In the genomic region with DNA sequence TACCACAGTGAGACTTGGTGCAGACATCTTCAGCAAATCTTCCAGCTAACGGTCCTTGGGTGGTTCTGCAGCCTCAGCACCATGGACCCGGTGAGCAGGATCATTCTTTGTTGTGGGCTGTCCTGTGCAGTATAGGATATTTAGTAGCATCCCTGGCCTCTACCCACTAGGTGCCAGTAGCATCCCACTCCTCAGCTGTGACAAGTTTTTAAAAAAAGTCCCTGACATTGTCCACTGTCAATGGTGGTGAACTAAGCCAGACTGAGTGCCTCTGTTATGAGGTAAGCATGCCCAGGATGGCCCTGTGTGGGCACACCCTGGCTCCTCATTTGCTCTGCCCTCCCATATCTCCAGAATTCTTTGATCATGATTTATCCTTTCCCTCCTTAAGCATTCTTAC, we compare ENCODE assay signal across 13 mouse cellular contexts. TPM values are rescaled to one million over a fixed set of nuclear protein-coding genes. Genes with fewer than 3 reads are reported as not detected.
DNase-seq lines count a peak whose midpoint lies in the region; ATAC-seq and TF ChIP-seq lines count a peak whose summit lies in the region.
"Had no signal": no experiment of that assay in that cellular context is flagged by ENCODE, and none has a peak within 500 bp of the region (broad histone marks: within the 10 kb centered on the region; RNA-seq: fewer than 3 reads in every experiment).

No protein-coding gene starts in this region.

- no peaks in the 10 kb centered on the region for H3K9me3 ChIP-seq in forebrain, embryonic 13.5 days (replicated peaks)
- no peaks in the 10 kb centered on the region for H3K9me3 ChIP-seq in forebrain, embryonic 11.5 days (ENCODE audit: control insufficient read depth, low read length)
- H3K9me3 ChIP-seq in lung, embryonic 14.5 days (ENCODE audit: low read depth, low read length): no peaks in the 10 kb centered on the region
- no peaks in the 10 kb centered on the region for H3K9me3 ChIP-seq in forebrain, postnatal 0 days (ENCODE audit: low read length)
- H3K9me3 ChIP-seq: heart, embryonic 10.5 days had no signal

- peak; percentile 50 for TF ChIP-seq CTCF in lung, embryonic 14.5 days (IDR thresholded peaks at IDR 0.05; ENCODE audit: low read depth)
- no peak for TF ChIP-seq CTCF in lung, adult 2 months (IDR thresholded peaks at IDR 0.05; ENCODE audit: insufficient read depth, low read length)
- peak; percentile 69 for TF ChIP-seq CTCF in forebrain, postnatal 0 days (IDR thresholded peaks at IDR 0.05; ENCODE audit: low read depth)

- peaks cover 14% of the 10 kb centered on the region for H3K4me1 ChIP-seq in forebrain, embryonic 13.5 days
- H3K4me1 ChIP-seq in forebrain, embryonic 11.5 days (replicated peaks; ENCODE audit: control insufficient read depth, insufficient read depth, low read length): peaks cover 2% of the 10 kb centered on the region; the same call in 1 of the 2 replicates
- H3K4me1 ChIP-seq in lung, embryonic 14.5 days (ENCODE audit: insufficient read depth): peaks cover 9% of the 10 kb centered on the region; the same call in 1 of the 2 replicates
- H3K4me1 ChIP-seq in lung, adult 2 months (ENCODE audit: control insufficient read depth, insufficient read depth, low read length): peaks cover 6% of the 10 kb centered on the region; the same call in 1 of the 2 replicates
- 0 out of 2 replicates have a peak, but pooled peaks cover 5% of the 10 kb centered on the region for H3K4me1 ChIP-seq in forebrain, postnatal 0 days (ENCODE audit: insufficient read depth)

- H3K9ac ChIP-seq in forebrain, embryonic 13.5 days: no peak overlapping the region
- H3K9ac ChIP-seq in forebrain, embryonic 11.5 days (ENCODE audit: low read length): no peak overlapping the region
- H3K9ac ChIP-seq in lung, embryonic 14.5 days: no peak overlapping the region
- H3K9ac ChIP-seq in forebrain, postnatal 0 days: no peak overlapping the region

- H3K4me3 ChIP-seq in forebrain, embryonic 13.5 days: no peak overlapping the region
- no peak overlapping the region for H3K4me3 ChIP-seq in forebrain, embryonic 11.5 days (ENCODE audit: low read depth, low read length)
- H3K4me3 ChIP-seq in lung, embryonic 14.5 days (ENCODE audit: low read depth, low read length): no peak overlapping the region
- no peak overlapping the region for H3K4me3 ChIP-seq in lung, adult 2 months (replicated peaks; ENCODE audit: extremely low read depth, low read depth, low read length)
- no peak overlapping the region for H3K4me3 ChIP-seq in forebrain, postnatal 0 days (ENCODE audit: low read depth, low read length)
- H3K4me3 ChIP-seq: heart, embryonic 10.5 days had no signal

- no peak for TF ChIP-seq POLR2A in lung, adult 2 months (IDR thresholded peaks at IDR 0.05; ENCODE audit: borderline replicate concordance, extremely low read depth, low read depth, low read length)

- no peak overlapping the region for H3K4me2 ChIP-seq in forebrain, embryonic 13.5 days
- no peak overlapping the region for H3K4me2 ChIP-seq in forebrain, embryonic 11.5 days (ENCODE audit: low read depth, low read length, severe bottlenecking)
- H3K4me2 ChIP-seq in lung, embryonic 14.5 days: no peak overlapping the region
- no peak overlapping the region for H3K4me2 ChIP-seq in forebrain, postnatal 0 days (ENCODE audit: low read depth)
- H3K4me2 ChIP-seq: liver, embryonic 11.5 days had no signal

- no peaks in the 10 kb centered on the region for H3K27me3 ChIP-seq in forebrain, embryonic 13.5 days
- H3K27me3 ChIP-seq in forebrain, embryonic 11.5 days (ENCODE audit: control insufficient read depth, insufficient read depth, low read length): no peaks in the 10 kb centered on the region
- no peaks in the 10 kb centered on the region for H3K27me3 ChIP-seq in lung, embryonic 14.5 days (ENCODE audit: insufficient read depth, low read length)
- no peaks in the 10 kb centered on the region for H3K27me3 ChIP-seq in forebrain, postnatal 0 days (ENCODE audit: insufficient read depth, low read length)

- no peak for DNase-seq in forebrain, embryonic 11.5 days (ENCODE audit: low spot score)
- DNase-seq in lung, embryonic 14.5 days: peak; percentile 52
- no peak for DNase-seq in lung, adult 2 months
- peak; percentile 70 for DNase-seq in forebrain, postnatal 0 days
- peak; percentile 43 for DNase-seq in retina, postnatal 1 day
- DNase-seq in gastrocnemius, postnatal 25 days: no peak
- no peak for DNase-seq in layer of hippocampus, postnatal 25 days (ENCODE audit: extremely low spot score in 1 of 2, low spot score in 1 of 2)
- DNase-seq: spleen, adult 18-20 months had no signal

- H3K27ac ChIP-seq in forebrain, embryonic 13.5 days: no peak overlapping the region
- no peak overlapping the region for H3K27ac ChIP-seq in forebrain, embryonic 11.5 days (ENCODE audit: low read depth, low read length)
- no peak overlapping the region for H3K27ac ChIP-seq in lung, embryonic 14.5 days (ENCODE audit: low read depth)
- no peak overlapping the region for H3K27ac ChIP-seq in forebrain, postnatal 0 days (ENCODE audit: low read depth, low read length)
- H3K27ac ChIP-seq: heart, embryonic 10.5 days had no signal

- 80% methylated on average over 2 of the region's 2 CpGs for WGBS in forebrain, embryonic 13.5 days
- WGBS in forebrain, embryonic 11.5 days: 75% methylated on average over 2 of the region's 2 CpGs
- 73% methylated on average over 2 of the region's 2 CpGs for WGBS in lung, embryonic 14.5 days
- 88% methylated on average over 2 of the region's 2 CpGs for WGBS in lung, adult 2 months
- WGBS in forebrain, postnatal 0 days: 77% methylated on average over 2 of the region's 2 CpGs

- no peaks in the 10 kb centered on the region for H3K36me3 ChIP-seq in forebrain, embryonic 13.5 days (ENCODE audit: poor library complexity, severe bottlenecking)
- H3K36me3 ChIP-seq in forebrain, embryonic 11.5 days (ENCODE audit: control insufficient read depth, insufficient read depth, low read length): no peaks in the 10 kb centered on the region
- no peaks in the 10 kb centered on the region for H3K36me3 ChIP-seq in lung, embryonic 14.5 days (ENCODE audit: insufficient read depth)
- H3K36me3 ChIP-seq in forebrain, postnatal 0 days (ENCODE audit: insufficient read depth): no peaks in the 10 kb centered on the region
- H3K36me3 ChIP-seq: heart, embryonic 10.5 days had no signal

- 0 out of 2 replicates have a peak, but pooled peaks have one; percentile 41 for ATAC-seq in forebrain, embryonic 13.5 days
- ATAC-seq in forebrain, embryonic 11.5 days (replicated peaks; ENCODE audit: low FRiP score): no peak
- no peak for ATAC-seq in lung, embryonic 14.5 days (ENCODE audit: insufficient read depth)
- ATAC-seq in forebrain, postnatal 0 days: peak; percentile 58
- ATAC-seq: inflammation-experienced regulatory T-cells, adult 6 months had no signal

RNA-seq across cellular contexts. Expression of a gene that starts 9.0 kb away (rescaled TPM):
- 0.37 and 0.96 TPM in 2 replicates for polyA plus RNA-seq in forebrain, embryonic 13.5 days (2015; fragmentation: Nextera tagmentation; extraction: Ambion mirVana)
- 0.28 TPM in 1 of 2 replicates, not detected in the other for polyA plus RNA-seq in forebrain, embryonic 11.5 days (2014; fragmentation: Nextera tagmentation; extraction: Ambion mirVana)
- polyA plus RNA-seq in lung, embryonic 14.5 days (2014; fragmentation: Nextera tagmentation; extraction: Ambion mirVana): 1.8 and 1.9 TPM in 2 replicates
- polyA plus RNA-seq in lung, adult 2 months (2012; rRNA removed): 1.3 and 3.6 TPM in 2 replicates
- 0.54 TPM in 1 of 2 replicates, not detected in the other for total RNA-seq in forebrain, postnatal 0 days (2014; rRNA removed)
- polyA plus RNA-seq in forebrain, postnatal 0 days (2015; fragmentation: Nextera tagmentation; extraction: Ambion mirVana): 0.83 and 0.94 TPM in 2 replicates
- under 1 TPM; 0.80 to 0.87 TPM for total RNA-seq in gastrocnemius, postnatal 25 days (2021)
- not detected for total RNA-seq in layer of hippocampus, postnatal 25 days (2021)
- total RNA-seq: layer of hippocampus, adult 18-20 months had no signal

Comparison
In these comparisons a context has a peak if more than half of its experiments do, and no peak if none do; other contexts are left out.
1. ATAC-seq: peak in forebrain, embryonic 13.5 days (single experiment) and forebrain, postnatal 0 days (single experiment); none in forebrain, embryonic 11.5 days (single experiment) and lung, embryonic 14.5 days (single experiment).
2. DNase-seq: peak in lung, embryonic 14.5 days (single experiment), forebrain, postnatal 0 days (single experiment) and retina, postnatal 1 day (single experiment); none in forebrain, embryonic 11.5 days (single experiment), lung, adult 2 months (single experiment), gastrocnemius, postnatal 25 days (single experiment) and layer of hippocampus, postnatal 25 days (0 of 2).